Mouse (Mus musculus): ENCODE measurements around the gene Tmem171. TPM values are rescaled to one million over a fixed set of nuclear protein-coding genes. Genes with fewer than 3 reads are reported as not detected.

Tmem171 gene
- polyA plus RNA-seq, 1 experiment = 16.9 TPM

- TF ChIP-seq CTCF (IDR thresholded peaks at IDR 0.05; ENCODE audit: low read depth, low read length) = no peak
- no peak for TF ChIP-seq POLR2A (IDR thresholded peaks at IDR 0.05; ENCODE audit: borderline replicate concordance, low read depth, low read length)
- no peak overlapping the region for H3K27ac ChIP-seq (ENCODE audit: insufficient read depth, low read depth, low read length)
- H3K4me3 ChIP-seq (ENCODE audit: insufficient read depth, low read length) = no peak overlapping the region
- H3K4me1 ChIP-seq (ENCODE audit: control insufficient read depth, insufficient read depth, low read length) = no peaks in the 10 kb centered on the region
Measured at GRCm38 (mm10) chr13:98715443-98715990, 20.9 kb upstream of the Tmem171 start.

GRCm38 (mm10) chr13:98710655-98711054 lies 16.0 kb upstream of the Tmem171 start:
- TF ChIP-seq CTCF (IDR thresholded peaks at IDR 0.05; ENCODE audit: low read depth, low read length) = no peak
- no peak for TF ChIP-seq POLR2A (IDR thresholded peaks at IDR 0.05; ENCODE audit: borderline replicate concordance, low read depth, low read length)
- Histone ChIP-seq H3K27ac (ENCODE audit: insufficient read depth, low read depth, low read length) (no peak overlapping the region), H3K4me1 (ENCODE audit: control insufficient read depth, insufficient read depth, low read length) (no peaks in the 10 kb centered on the region), H3K4me3 (ENCODE audit: insufficient read depth, low read length) (no peak overlapping the region)

- TF ChIP-seq POLR2A (IDR thresholded peaks at IDR 0.05; ENCODE audit: borderline replicate concordance, low read depth, low read length) = no peak
- no peak for TF ChIP-seq CTCF (IDR thresholded peaks at IDR 0.05; ENCODE audit: low read depth, low read length)
Measured at GRCm38 (mm10) chr13:98710236-98710635, 15.6 kb upstream of the Tmem171 start.

GRCm38 (mm10) chr13:98705501-98705900 lies 10.9 kb upstream of the Tmem171 start:
- H3K4me1 ChIP-seq (ENCODE audit: control insufficient read depth, insufficient read depth, low read length) = no peaks in the 10 kb centered on the region
- H3K27ac ChIP-seq (ENCODE audit: insufficient read depth, low read depth, low read length) = no peak overlapping the region
- H3K4me3 ChIP-seq (ENCODE audit: insufficient read depth, low read length) = no peak overlapping the region
- TF ChIP-seq CTCF (IDR thresholded peaks at IDR 0.05; ENCODE audit: low read depth, low read length) (no peak), POLR2A (IDR thresholded peaks at IDR 0.05; ENCODE audit: borderline replicate concordance, low read depth, low read length) (no peak)

More at GRCm38 (mm10) chr13:98710236-98710635, 15.6 kb upstream of the Tmem171 start:
- Histone ChIP-seq H3K4me3 (ENCODE audit: insufficient read depth, low read length) (no peak overlapping the region), H3K4me1 (ENCODE audit: control insufficient read depth, insufficient read depth, low read length) (no peaks in the 10 kb centered on the region), H3K27ac (ENCODE audit: insufficient read depth, low read depth, low read length) (no peak overlapping the region)

- TF ChIP-seq POLR2A (IDR thresholded peaks at IDR 0.05; ENCODE audit: borderline replicate concordance, low read depth, low read length) = no peak
- no peak for TF ChIP-seq CTCF (IDR thresholded peaks at IDR 0.05; ENCODE audit: low read depth, low read length)
- Histone ChIP-seq H3K4me3 (ENCODE audit: insufficient read depth, low read length) (no peak overlapping the region), H3K27ac (ENCODE audit: insufficient read depth, low read depth, low read length) (no peak overlapping the region), H3K4me1 (ENCODE audit: control insufficient read depth, insufficient read depth, low read length) (no peaks in the 10 kb centered on the region)
Measured at GRCm38 (mm10) chr13:98703786-98704185, 9.2 kb upstream of the Tmem171 start.

- H3K27ac ChIP-seq (ENCODE audit: insufficient read depth, low read depth, low read length) = no peak overlapping the region
- TF ChIP-seq CTCF (IDR thresholded peaks at IDR 0.05; ENCODE audit: low read depth, low read length) = no peak
- TF ChIP-seq POLR2A (IDR thresholded peaks at IDR 0.05; ENCODE audit: borderline replicate concordance, low read depth, low read length) = no peak
- H3K4me3 ChIP-seq (ENCODE audit: insufficient read depth, low read length) = no peak overlapping the region
- H3K4me1 ChIP-seq (ENCODE audit: control insufficient read depth, insufficient read depth, low read length) = no peaks in the 10 kb centered on the region
Measured at GRCm38 (mm10) chr13:98702361-98702760, 7.7 kb upstream of the Tmem171 start.

- Histone ChIP-seq H3K27ac (ENCODE audit: insufficient read depth, low read depth, low read length) (no peak overlapping the region), H3K4me3 (ENCODE audit: insufficient read depth, low read length) (no peak overlapping the region), H3K4me1 (ENCODE audit: control insufficient read depth, insufficient read depth, low read length) (no peaks in the 10 kb centered on the region)
- TF ChIP-seq POLR2A (IDR thresholded peaks at IDR 0.05; ENCODE audit: borderline replicate concordance, low read depth, low read length) (no peak), CTCF (IDR thresholded peaks at IDR 0.05; ENCODE audit: low read depth, low read length) (no peak)
Measured at GRCm38 (mm10) chr13:98701309-98701675, 6.7 kb upstream of the Tmem171 start.

- TF ChIP-seq POLR2A (IDR thresholded peaks at IDR 0.05; ENCODE audit: borderline replicate concordance, low read depth, low read length) (no peak), CTCF (IDR thresholded peaks at IDR 0.05; ENCODE audit: low read depth, low read length) (no peak)
- no peaks in the 10 kb centered on the region for H3K4me1 ChIP-seq (ENCODE audit: control insufficient read depth, insufficient read depth, low read length)
- H3K27ac ChIP-seq (ENCODE audit: insufficient read depth, low read depth, low read length) = no peak overlapping the region
- no peak overlapping the region for H3K4me3 ChIP-seq (ENCODE audit: insufficient read depth, low read length)
Measured at GRCm38 (mm10) chr13:98700661-98701308, 6.2 kb upstream of the Tmem171 start.

GRCm38 (mm10) chr13:98699982-98700540 lies 5.4 kb upstream of the Tmem171 start:
- TF ChIP-seq POLR2A (IDR thresholded peaks at IDR 0.05; ENCODE audit: borderline replicate concordance, low read depth, low read length) (no peak), CTCF (IDR thresholded peaks at IDR 0.05; ENCODE audit: low read depth, low read length) (no peak)
- Histone ChIP-seq H3K27ac (ENCODE audit: insufficient read depth, low read depth, low read length) (no peak overlapping the region), H3K4me1 (ENCODE audit: control insufficient read depth, insufficient read depth, low read length) (no peaks in the 10 kb centered on the region), H3K4me3 (ENCODE audit: insufficient read depth, low read length) (no peak overlapping the region)

GRCm38 (mm10) chr13:98699051-98699744 lies 4.6 kb upstream of the Tmem171 start:
- no peak overlapping the region for H3K27ac ChIP-seq (ENCODE audit: insufficient read depth, low read depth, low read length)
- H3K4me3 ChIP-seq (ENCODE audit: insufficient read depth, low read length) = no peak overlapping the region
- TF ChIP-seq POLR2A (IDR thresholded peaks at IDR 0.05; ENCODE audit: borderline replicate concordance, low read depth, low read length) = no peak
- no peaks in the 10 kb centered on the region for H3K4me1 ChIP-seq (ENCODE audit: control insufficient read depth, insufficient read depth, low read length)
